Mouse (Mus musculus) kidney, embryonic 16.5 days (tissue): ENCODE data around the gene Gpld1. TPM values are rescaled to one million over a fixed set of nuclear protein-coding genes. Genes with fewer than 3 reads are reported as not detected.

Source experiments
- ATAC-seq: fragments of 200-750 bp; cut with Nextera tagmentation; 2 replicates; pipeline ENCODE4 v1.8.0; 2017; ENCODE audit warnings: moderate TSS enrichment; ENCODE audit not compliant: low FRiP score, low TSS enrichment
- H3K27ac ChIP-seq: fragments of 300-500 bp; sonication (generic); 2 replicates; pipeline ENCODE4 v1.5.1; 2014; ENCODE audit warnings: low read length
- H3K27me3 ChIP-seq: fragments of 300-500 bp; sonication (generic); 2 replicates; pipeline ENCODE4 v1.6.1; 2014; ENCODE audit warnings: low read length, control low read depth, mixed read lengths; ENCODE audit not compliant: insufficient read depth
- H3K36me3 ChIP-seq: fragments of 300-500 bp; sonication (generic); 2 replicates; pipeline ENCODE4 v1.6.1; 2014; ENCODE audit warnings: low read length, control low read depth, mixed read lengths; ENCODE audit not compliant: insufficient read depth
- H3K4me1 ChIP-seq: fragments of 300-500 bp; sonication (generic); 2 replicates; pipeline ENCODE4 v1.6.1; 2014; ENCODE audit warnings: low read length, control low read depth, mixed read lengths; ENCODE audit not compliant: insufficient read depth
- H3K4me2 ChIP-seq: fragments of 300-500 bp; sonication (generic); replicated peaks from 2 replicates; pipeline ENCODE4 v1.6.1; 2014; ENCODE audit warnings: low read depth, low read length
- H3K4me3 ChIP-seq: fragments of 300-500 bp; sonication (generic); 2 replicates; pipeline ENCODE4 v1.5.1; 2014; ENCODE audit warnings: mild to moderate bottlenecking, low read length
- H3K9ac ChIP-seq: fragments of 300-500 bp; sonication (generic); replicated peaks from 2 replicates; pipeline ENCODE4 v1.6.1; 2014; ENCODE audit warnings: low read length
- H3K9me3 ChIP-seq: fragments of 300-500 bp; sonication (generic); 2 replicates; pipeline ENCODE4 v1.6.1; 2016; ENCODE audit warnings: low read length, control low read depth
- WGBS: fragments of 180-500 bp; shearing (Covaris S2); extraction: QIAGEN DNeasy Blood & Tissue Kit; methylation state at CpG from one replicate; pipeline ENCODE4 v1.1.7; 2014; 5-methylcytosine and 5-hydroxymethylcytosine counted together
- polyA plus RNA-seq: library from polyadenylated mRNA; unstranded; fragments of >200 nt; fragmentation: Nextera tagmentation; extraction: Ambion mirVana; gene quantifications from 2 replicates; pipeline ENCODE4 v1.2.1, GENCODE M21; 2015

The Gpld1 gene
- polyA plus RNA-seq, 1 experiment from 2014 or later = 0.92 TPM

GRCm38 (mm10) chr13:24943303-24943702 lies 351 bp downstream of the Gpld1 start:
- H3K9me3 ChIP-seq = no peaks in the 10 kb centered on the region
- no peak for ATAC-seq
- no peak overlapping the region for H3K27ac ChIP-seq
- no peaks in the 10 kb centered on the region for H3K27me3 ChIP-seq
- WGBS = 56% methylated on average over 8 of the region's 8 CpGs
- no peak overlapping the region for H3K4me2 ChIP-seq
- no peak overlapping the region for H3K9ac ChIP-seq
- no peak overlapping the region for H3K4me3 ChIP-seq
- no peaks in the 10 kb centered on the region for H3K36me3 ChIP-seq
- H3K4me1 ChIP-seq = peaks cover 8% of the 10 kb centered on the region; the same call in 1 of the 2 replicates

- H3K27me3 ChIP-seq = no peaks in the 10 kb centered on the region
- no peak overlapping the region for H3K27ac ChIP-seq
- H3K4me3 ChIP-seq = no peak overlapping the region
- no peak overlapping the region for H3K9ac ChIP-seq
- no peaks in the 10 kb centered on the region for H3K36me3 ChIP-seq
- peaks cover 4% of the 10 kb centered on the region; the same call in 1 of the 2 replicates for H3K4me1 ChIP-seq
- no peaks in the 10 kb centered on the region for H3K9me3 ChIP-seq
- no peak overlapping the region for H3K4me2 ChIP-seq
- ATAC-seq = peak; percentile 76; the same call in 1 of the 2 replicates
- 15% methylated on average over 4 of the region's 4 CpGs for WGBS
Observed at GRCm38 (mm10) chr13:24945567-24945966, 2.6 kb downstream of the Gpld1 start.

- ATAC-seq = no peak
- H3K4me2 ChIP-seq = no peak overlapping the region
- H3K27ac ChIP-seq = no peak overlapping the region
- no peaks in the 10 kb centered on the region for H3K9me3 ChIP-seq
- H3K27me3 ChIP-seq = no peaks in the 10 kb centered on the region
- H3K4me3 ChIP-seq = no peak overlapping the region
- peaks cover 4% of the 10 kb centered on the region; the same call in 1 of the 2 replicates for H3K4me1 ChIP-seq
- no peaks in the 10 kb centered on the region for H3K36me3 ChIP-seq
- H3K9ac ChIP-seq = no peak overlapping the region
- WGBS = 67% methylated on average over 5 of the region's 5 CpGs
Observed at GRCm38 (mm10) chr13:24947158-24947557, 4.2 kb downstream of the Gpld1 start.

DNA sequence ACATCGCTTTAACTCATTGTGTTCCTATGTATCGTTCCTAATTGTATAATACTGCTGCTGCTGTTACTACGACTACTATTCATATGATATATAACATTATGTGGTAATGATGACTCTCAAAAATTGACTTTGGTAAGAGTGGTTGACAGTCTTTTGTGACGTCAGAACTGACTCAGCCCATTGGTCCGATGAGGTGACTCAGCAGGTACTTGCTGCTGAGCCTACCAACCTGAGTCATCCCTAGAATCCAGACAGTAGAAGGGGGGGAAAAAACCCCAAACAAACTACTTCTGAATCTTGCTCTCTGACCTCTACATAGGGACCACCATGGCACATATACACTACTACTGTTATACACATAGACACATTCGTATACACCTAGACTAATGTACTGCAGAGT lies 5.9 kb downstream of the Gpld1 start:
- Histone ChIP-seq H3K9ac (no peak overlapping the region), H3K36me3 (no peaks in the 10 kb centered on the region), H3K4me1 (peaks cover 4% of the 10 kb centered on the region; the same call in 1 of the 2 replicates), H3K27ac (no peak overlapping the region), H3K27me3 (no peaks in the 10 kb centered on the region), H3K4me3 (no peak overlapping the region), H3K9me3 (no peaks in the 10 kb centered on the region), H3K4me2 (no peak overlapping the region)
- 88% methylated on average over 6 of the region's 6 CpGs for WGBS
- ATAC-seq = no peak

GRCm38 (mm10) chr13:24952659-24953058 lies 9.7 kb downstream of the Gpld1 start:
- WGBS = 70% methylated on average over 7 of the region's 7 CpGs
- Histone ChIP-seq H3K9me3 (no peaks in the 10 kb centered on the region), H3K4me1 (0 out of 2 replicates have a peak, but pooled peaks cover 5% of the 10 kb centered on the region), H3K36me3 (no peaks in the 10 kb centered on the region), H3K27ac (no peak overlapping the region), H3K27me3 (peaks cover 5% of the 10 kb centered on the region; the same call in 1 of the 2 replicates), H3K9ac (no peak overlapping the region), H3K4me3 (no peak overlapping the region), H3K4me2 (no peak overlapping the region)
- ATAC-seq = no peak

DNA sequence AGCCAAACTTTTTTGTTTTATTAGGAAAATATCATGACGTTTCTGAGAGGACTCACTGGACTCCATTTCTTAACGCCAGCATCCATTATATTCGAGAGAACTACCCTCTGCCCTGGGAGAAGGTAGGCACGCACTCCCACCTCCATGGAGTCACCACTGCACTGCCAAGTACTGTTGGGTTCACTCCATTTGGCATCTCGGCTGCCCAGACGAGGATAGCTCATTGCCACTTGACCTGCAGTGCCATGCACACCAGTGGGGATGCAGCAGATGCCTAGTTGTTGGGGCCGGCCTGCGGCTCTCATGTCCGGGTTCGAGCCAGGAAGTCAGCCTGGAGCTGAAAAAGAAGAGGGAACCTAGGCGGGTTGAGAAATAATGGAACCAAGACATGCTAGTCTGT lies 12.1 kb downstream of the Gpld1 start:
- ATAC-seq = no peak
- 38% methylated on average over 11 of the region's 11 CpGs for WGBS

DNA sequence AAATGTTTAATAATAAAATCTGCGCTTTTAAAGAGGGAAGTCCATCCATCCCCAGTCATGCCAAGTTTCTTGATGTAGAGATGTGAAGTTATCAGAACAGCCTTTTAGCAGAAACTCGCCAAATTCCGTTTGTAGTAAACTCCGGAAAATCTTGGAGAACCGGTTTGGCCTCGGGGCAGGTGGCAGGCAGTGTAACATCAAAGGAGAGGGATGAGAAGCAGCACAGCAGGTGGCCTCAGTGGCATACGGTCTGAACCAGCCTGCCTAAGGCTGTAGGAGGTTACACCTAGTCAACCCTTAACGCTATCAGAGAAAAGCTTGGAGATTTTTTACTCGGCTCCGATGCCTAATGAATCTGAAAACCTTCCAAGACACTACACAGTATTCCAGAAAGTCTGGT lies 12.5 kb downstream of the Gpld1 start:
- Histone ChIP-seq H3K27me3 (peaks cover 5% of the 10 kb centered on the region; the same call in 1 of the 2 replicates), H3K27ac (no peak overlapping the region), H3K4me3 (no peak overlapping the region), H3K9me3 (no peaks in the 10 kb centered on the region), H3K9ac (no peak overlapping the region), H3K4me1 (0 out of 2 replicates have a peak, but pooled peaks cover 5% of the 10 kb centered on the region), H3K4me2 (no peak overlapping the region), H3K36me3 (no peaks in the 10 kb centered on the region)
- WGBS = 14% methylated on average over 10 of the region's 10 CpGs
- no peak for ATAC-seq

More for the DNA sequence above, 12.1 kb downstream of the Gpld1 start:
- Histone ChIP-seq H3K4me1 (0 out of 2 replicates have a peak, but pooled peaks cover 5% of the 10 kb centered on the region), H3K27ac (no peak overlapping the region), H3K4me2 (no peak overlapping the region), H3K9ac (no peak overlapping the region), H3K27me3 (peaks cover 5% of the 10 kb centered on the region; the same call in 1 of the 2 replicates), H3K36me3 (no peaks in the 10 kb centered on the region), H3K9me3 (no peaks in the 10 kb centered on the region), H3K4me3 (no peak overlapping the region)

DNA sequence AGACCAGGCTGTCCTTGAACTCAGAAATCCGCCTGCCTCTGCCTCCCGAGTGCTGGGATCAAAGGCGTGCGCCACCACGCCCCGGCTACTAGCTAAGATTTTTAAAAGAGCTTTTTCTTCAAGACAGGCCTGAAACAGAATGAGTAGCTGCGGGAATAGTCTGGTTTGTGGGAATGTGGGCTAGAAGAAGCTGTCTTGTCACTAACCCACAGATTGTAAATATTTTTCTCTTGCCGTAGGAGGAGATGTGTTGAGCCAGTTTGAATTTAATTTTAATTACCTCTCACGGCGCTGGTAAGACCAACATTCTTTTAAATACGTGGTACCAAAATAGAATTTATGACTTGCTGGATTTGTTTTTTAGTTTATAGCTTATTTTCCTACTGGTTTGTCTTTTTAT lies 15.7 kb downstream of the Gpld1 start:
- Histone ChIP-seq H3K9me3 (no peaks in the 10 kb centered on the region), H3K4me3 (no peak overlapping the region), H3K27me3 (peaks cover 5% of the 10 kb centered on the region; the same call in 1 of the 2 replicates), H3K4me1 (0 out of 2 replicates have a peak, but pooled peaks cover 5% of the 10 kb centered on the region), H3K36me3 (no peaks in the 10 kb centered on the region), H3K27ac (no peak overlapping the region), H3K9ac (no peak overlapping the region), H3K4me2 (no peak overlapping the region)
- ATAC-seq = no peak
- 81% methylated on average over 11 of the region's 11 CpGs for WGBS

GRCm38 (mm10) chr13:24960084-24960483 lies 17.1 kb downstream of the Gpld1 start:
- 0 out of 2 replicates have a peak, but pooled peaks have one; percentile 19 for ATAC-seq
- Histone ChIP-seq H3K27ac (no peak overlapping the region), H3K4me2 (no peak overlapping the region), H3K4me3 (no peak overlapping the region), H3K9me3 (no peaks in the 10 kb centered on the region), H3K27me3 (peaks cover 2% of the 10 kb centered on the region; the same call in 1 of the 2 replicates), H3K36me3 (no peaks in the 10 kb centered on the region), H3K4me1 (0 out of 2 replicates have a peak, but pooled peaks cover 5% of the 10 kb centered on the region), H3K9ac (no peak overlapping the region)
- 80% methylated on average over 3 of the region's 3 CpGs for WGBS

DNA sequence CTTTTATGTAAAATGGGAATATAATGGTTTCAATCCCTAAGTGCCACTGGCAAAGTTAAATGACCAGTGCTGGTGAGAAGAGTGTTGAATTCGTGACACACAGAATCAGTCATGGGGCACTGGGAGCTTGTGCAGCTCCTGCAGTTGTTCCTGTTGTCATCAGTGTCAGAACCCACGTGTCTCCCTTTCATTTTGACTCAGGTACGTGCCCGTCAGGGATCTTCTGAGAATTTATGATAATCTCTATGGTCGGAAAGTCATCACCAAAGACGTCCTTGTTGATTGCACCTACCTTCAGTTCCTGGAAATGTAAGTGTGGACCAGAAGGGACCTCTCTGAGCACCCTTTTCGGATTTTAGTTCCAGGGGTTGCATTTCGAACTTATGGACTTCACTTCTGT lies 19.2 kb downstream of the Gpld1 start:
- Histone ChIP-seq H3K36me3 (no peaks in the 10 kb centered on the region), H3K27ac (no peak overlapping the region), H3K4me1 (peaks cover 5% of the 10 kb centered on the region; the same call in 1 of the 2 replicates), H3K4me2 (no peak overlapping the region), H3K9me3 (no peaks in the 10 kb centered on the region), H3K4me3 (no peak overlapping the region), H3K27me3 (no peaks in the 10 kb centered on the region), H3K9ac (no peak overlapping the region)
- 88% methylated on average over 8 of the region's 8 CpGs for WGBS
- no peak for ATAC-seq
